Mouse (Mus musculus) kidney, postnatal 4 days (tissue): ENCODE measurements around the gene Catip.
"Not testable (repeated sequence)": the region's sequence is repeated elsewhere in the genome, so short reads cannot be mapped to it uniquely, and the experiment has no call there.

Experiments
- DNase-seq, 2 experiments: peaks; one replicate each; pipeline ENCODE4 v3.0.0; 2021; ENCODE audit warnings: mixed read lengths in 2 of 2

The Catip gene

DNA sequence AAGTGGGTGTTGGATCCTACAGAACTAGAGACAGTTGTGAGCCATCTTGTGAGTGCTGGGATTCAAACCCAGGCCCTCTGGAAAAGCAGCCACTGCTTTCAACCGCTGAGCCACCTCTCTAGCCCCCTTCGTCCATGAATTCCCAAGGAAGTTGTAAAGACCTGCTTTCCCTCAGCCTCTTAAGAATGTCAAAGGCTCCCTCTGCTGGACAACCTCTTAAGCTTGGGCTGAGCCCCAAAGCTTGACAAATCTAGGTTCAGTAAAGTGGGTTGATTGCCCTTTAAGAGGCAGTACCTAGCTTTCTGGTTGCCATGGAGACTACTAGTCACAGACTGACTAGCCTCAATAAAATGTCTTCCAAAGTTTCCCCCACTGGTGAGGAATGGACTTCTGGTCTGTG is at the start of gene Catip:
Gene Catip (plus strand): TSS at position 297 of the 400 bp plus-strand sequence.
- peak; percentile 76 to 83 for DNase-seq

- DNase-seq = peak; percentile 45 to 71
These were observed 48.7 kb upstream of the Catip start for GRCm38 (mm10) chr1:74313049-74313692.

DNA sequence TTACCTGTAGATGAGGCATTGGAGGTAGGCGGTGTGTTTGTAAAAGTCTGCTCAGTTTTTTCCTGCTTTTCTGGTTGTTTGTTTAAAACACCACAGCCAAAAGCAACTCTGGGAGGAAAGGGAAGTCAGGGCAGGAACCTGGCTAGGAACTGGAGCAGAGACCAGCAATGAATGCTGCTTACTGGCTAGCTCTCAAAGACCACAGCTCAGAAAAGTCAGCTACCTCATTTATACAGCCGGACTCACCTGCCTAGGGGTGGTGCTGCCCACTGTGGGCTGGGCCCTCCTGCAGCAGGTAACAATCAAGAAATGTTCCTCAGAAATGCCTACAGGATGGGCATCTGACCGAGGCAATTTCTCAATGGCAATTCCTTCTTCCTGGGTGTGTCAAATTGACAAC is 47.1 kb upstream of the Catip start:
- no peak for DNase-seq

DNA sequence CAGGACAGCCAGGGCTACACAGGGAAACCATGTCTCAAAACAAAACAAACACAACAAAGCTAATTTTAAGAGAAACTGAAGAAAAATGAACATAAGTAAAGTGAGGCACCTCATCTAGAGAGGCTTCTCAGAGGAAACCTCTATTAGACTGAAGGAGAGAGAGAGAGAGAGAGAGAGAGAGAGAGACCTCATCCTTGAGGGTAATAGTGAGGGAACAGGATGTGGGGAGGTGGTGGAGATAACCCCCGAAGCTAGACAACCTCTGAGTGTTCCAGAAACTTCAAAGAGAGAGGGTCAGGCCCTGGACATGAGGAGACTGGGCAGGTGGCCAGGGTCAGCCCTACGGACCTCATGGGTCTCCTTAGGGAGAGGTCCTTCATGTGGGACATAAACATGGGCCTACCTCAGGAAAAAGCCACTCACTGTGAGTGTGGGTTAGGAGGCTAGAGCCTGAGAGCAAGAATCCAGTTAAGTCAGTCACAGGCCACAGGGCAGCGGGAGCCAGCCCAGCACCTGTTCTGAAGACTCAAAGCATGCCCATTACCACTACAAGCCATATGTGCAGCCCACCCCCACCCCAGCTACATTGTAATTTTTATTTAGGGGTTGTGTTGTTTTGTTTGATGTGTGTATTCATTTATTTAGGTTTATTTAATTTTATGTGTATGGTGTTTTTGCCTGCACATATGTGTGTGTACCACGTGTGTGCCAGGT is 45.6 kb upstream of the Catip start:
- no peak for DNase-seq

GRCm38 (mm10) chr1:74318711-74319110 is 43.2 kb upstream of the Catip start:
- DNase-seq = no peak

GRCm38 (mm10) chr1:74321396-74321795 is 40.5 kb upstream of the Catip start:
- no peak for DNase-seq

DNA sequence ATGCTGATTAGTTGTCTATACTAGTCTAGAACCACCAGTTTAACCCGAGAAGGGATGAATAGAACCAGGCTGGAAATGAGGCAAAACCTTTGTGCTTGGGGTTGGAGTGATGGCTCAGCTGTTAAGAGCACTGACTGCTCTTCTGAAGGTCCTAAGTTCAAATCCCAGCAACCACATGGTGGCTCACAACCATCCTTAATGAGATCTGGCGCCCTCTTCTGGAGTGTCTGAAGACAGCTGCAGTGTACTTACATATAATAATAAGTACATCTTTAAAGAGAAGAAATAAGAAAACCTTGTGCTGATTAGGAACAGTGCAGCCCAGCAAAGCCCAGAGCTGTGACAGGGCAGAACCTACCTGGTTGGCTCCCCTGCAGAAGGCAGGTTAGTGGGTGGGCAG is 35.0 kb upstream of the Catip start:
- DNase-seq = not testable (repeated sequence)

GRCm38 (mm10) chr1:74329899-74330431 is 31.9 kb upstream of the Catip start:
- peak in 1 of 2 experiments; percentile 38 for DNase-seq

GRCm38 (mm10) chr1:74331046-74331681 is 30.7 kb upstream of the Catip start:
- peak; percentile 25 to 49 for DNase-seq

DNA sequence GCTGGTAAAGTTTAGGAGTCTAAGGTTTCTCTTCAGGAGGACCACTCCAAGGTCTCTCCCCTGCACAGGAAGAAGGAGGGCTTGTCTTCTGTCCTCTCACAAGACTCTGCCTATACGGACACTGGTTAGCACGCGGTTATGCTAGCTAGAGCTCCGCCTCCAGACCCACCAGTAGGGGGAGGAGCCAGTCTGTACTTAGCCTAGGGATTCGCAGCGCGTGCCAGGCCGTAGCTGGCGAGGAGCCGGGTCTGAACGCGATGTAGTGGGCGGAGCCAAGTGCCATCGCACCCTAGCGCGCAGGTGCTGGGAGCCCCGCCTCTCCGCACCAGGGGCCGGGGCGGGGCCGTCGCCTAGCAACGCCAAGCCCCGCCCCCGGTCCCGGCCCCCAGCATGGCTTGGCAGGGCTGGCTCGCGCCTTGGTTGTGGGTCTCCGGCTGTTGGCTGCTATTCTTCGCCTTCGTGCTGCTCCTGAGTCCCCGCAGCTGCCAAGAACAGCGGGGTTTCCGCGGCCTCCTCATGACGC is 29.6 kb upstream of the Catip start:
- DNase-seq = peak; percentile 95 to 97

DNA sequence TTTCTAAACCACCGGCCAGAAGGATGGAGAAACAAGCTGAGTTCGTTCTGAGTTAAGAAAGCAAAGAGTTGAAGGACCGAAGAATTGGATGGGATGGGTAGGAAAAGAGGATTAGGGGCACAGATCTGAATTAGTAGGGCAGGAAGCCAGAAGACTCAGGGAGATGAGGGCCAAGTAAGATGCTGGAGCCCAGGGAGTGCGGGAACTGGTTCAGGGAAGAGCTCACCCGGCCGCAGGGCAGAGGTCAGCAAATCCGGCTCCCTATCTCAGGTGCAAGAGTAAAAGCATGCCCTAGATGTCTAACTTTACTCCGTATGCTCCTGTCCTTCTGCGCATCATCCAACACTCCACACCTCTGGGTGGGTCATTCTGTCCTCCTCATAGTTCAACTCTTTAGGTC is 29.0 kb upstream of the Catip start:
- no peak for DNase-seq

DNA sequence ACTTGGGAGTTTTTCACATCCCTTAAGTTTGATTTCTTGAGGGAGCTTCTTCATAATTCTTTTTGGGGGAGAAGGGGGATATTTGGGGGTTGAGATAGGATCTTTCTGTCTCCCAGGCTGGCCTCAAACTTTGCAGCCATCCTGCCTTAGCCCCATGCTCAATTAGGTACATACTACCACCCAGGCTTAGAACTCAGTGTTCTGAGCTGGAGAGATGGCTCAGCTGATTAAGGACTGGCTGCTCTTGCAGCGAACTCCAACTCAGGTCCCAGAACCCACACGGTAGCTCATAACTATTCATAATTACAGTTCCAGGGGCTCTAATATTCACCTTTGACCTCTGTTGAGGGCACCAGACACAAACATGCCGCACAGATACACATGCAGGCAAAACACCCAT is 27.3 kb upstream of the Catip start:
- no peak for DNase-seq

DNA sequence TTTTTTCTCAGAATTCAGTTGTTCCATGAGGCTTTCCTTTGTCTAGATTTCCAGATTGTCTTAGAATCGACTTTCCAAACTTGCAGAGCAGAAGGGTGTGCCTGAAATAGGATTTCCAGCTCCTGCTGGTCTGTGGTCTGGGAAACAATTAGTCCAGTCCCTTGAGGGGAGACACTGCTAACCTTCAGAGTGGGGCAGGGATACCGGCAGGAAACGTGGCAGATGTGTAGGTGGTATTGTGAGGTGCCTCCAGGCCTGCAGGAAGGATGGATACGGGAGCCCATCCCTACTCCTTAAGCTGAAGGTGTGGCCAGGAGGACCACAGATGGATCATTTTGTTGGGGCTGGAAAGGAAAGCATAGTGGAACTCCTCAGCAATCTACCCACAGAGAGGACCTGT is 26.9 kb upstream of the Catip start:
- no peak for DNase-seq

- no peak for DNase-seq
These were observed 26.3 kb upstream of the Catip start for GRCm38 (mm10) chr1:74335436-74336170.

GRCm38 (mm10) chr1:74337241-74337771 is 24.6 kb upstream of the Catip start:
- DNase-seq = no peak

- DNase-seq = no peak
These were observed 23.9 kb upstream of the Catip start for GRCm38 (mm10) chr1:74338013-74338412.

DNA sequence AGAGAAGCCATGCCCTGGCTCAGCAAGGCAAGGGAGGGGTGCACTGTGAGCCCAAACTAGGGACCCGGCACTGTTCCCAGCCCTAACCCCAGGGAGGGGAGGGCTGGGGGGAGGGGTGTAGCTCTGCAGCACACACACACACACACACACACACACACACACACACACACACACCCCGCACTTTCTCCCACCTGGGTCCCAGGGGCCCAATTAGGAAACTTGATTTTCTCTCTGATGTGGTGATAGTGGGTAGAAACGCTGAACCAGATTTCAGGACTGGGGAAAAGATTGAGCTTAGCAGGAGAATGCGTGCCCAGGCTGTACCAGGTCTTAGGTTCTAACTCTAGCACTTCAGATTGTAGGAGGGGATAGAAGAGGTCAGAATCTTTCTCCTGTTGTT is 23.3 kb upstream of the Catip start:
- DNase-seq = no peak

DNA sequence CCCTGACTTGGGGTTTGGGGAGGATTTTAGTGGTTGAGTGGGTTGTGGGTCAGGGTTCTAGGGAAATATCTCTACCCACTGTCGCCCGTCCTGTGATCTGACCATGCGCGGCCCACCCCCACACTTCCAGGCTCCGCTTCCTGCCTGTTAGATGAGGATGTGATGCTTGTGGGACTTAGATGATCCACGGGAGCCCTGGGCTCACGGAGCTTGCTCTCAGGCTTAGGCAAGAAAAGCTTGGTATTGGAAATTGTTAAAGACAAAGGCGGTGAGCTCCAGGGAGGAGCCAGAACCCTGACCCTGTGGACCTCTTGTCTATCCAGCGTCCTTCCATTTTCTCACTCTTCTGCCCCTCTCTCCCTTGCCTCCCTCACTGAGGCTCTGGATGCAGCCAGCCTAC is 22.0 kb upstream of the Catip start:
- no peak for DNase-seq

DNA sequence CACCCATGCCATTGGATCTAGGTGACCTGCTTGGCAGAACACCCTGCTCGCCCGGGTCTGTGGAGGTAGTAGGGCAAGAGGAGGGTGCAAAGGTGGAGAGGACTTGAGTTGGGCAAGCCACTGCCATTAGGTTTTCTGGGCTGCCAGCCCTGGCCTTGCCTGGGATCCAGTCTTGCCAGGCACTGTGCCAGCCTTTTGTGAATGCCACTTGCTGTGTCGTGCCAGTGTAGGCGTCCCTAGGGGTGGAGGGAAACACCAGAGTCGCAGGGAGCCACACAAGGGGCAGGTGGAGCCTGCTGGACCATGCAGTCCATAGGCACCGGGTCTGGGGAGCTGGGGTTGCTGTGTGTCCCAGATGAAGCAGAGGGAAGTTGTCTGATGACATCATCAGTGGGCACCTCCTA is 21.5 kb upstream of the Catip start:
- peak; percentile 27 to 28 for DNase-seq

- not testable (repeated sequence) for DNase-seq
These were observed 20.9 kb upstream of the Catip start for GRCm38 (mm10) chr1:74340992-74341391.

- DNase-seq = no peak
These were observed 20.0 kb upstream of the Catip start for GRCm38 (mm10) chr1:74341898-74342297.

DNA sequence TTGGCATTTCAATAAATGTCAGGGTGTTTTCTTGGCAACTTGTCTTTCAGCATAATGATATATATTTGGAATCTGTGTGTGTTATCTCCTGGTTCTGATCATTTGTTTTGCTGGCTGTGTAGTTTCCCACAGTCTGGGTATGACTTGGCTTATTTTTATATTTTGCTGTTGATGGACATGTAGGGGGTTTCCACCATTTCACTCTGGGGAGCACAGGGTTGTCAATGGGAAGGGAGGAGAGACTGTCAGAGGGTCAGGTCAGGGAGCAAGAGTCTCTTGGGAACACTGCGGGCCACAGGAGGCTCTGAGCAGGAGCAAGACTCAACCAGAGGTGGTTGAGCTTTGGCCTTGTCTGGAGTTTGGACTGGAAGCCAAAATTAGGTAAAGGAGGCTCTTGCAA is 19.6 kb upstream of the Catip start:
- DNase-seq = no peak

DNA sequence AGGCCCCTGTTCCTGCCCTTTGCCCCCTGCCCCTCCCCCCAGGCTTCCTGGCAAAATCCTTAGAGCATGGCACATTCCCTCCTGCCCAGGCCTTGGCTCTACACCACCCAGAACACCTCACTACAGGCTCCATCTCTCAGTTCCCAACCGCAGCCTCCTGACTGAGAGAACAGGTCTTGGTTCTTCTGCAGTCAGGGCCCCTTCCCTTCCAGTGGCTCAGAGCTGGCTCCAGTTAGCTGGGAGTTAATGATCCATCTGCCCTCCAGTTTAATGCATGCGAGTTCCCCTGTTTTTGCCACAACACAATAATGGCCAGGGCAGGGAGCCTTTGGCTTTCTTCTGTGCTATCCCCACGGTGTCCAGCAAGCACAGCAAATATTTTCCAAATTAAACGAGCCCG is 18.7 kb upstream of the Catip start:
- peak; percentile 46 to 67 for DNase-seq
